In genomic region chr9:106203990-106204851, GRCm38 (mm10) we compare ENCODE assay signal across 8 mouse cellular contexts. TPM values are rescaled to one million over a fixed set of nuclear protein-coding genes. Genes with fewer than 3 reads are reported as not detected.
DNase-seq lines count a peak whose midpoint lies in the region; ATAC-seq and TF ChIP-seq lines count a peak whose summit lies in the region.

No protein-coding gene starts in this region.

- H3K27me3 ChIP-seq in liver, embryonic 11.5 days (replicated peaks; ENCODE audit: control insufficient read depth, insufficient read depth, low read length), result no peaks in the 10 kb centered on the region
- no peaks in the 10 kb centered on the region for H3K27me3 ChIP-seq in forebrain, embryonic 14.5 days (replicated peaks; ENCODE audit: control insufficient read depth, insufficient read depth, low read length)
- no peaks in the 10 kb centered on the region for H3K27me3 ChIP-seq in limb, embryonic 13.5 days
- H3K27me3 ChIP-seq in myocyte (ENCODE audit: control insufficient read depth, insufficient read depth, insufficient read length), result no peaks in the 10 kb centered on the region

- no peak for DNase-seq in liver, embryonic 11.5 days (ENCODE audit: low spot score)
- no peak for DNase-seq in liver
- DNase-seq in forebrain, embryonic 14.5 days (ENCODE audit: low spot score), result no peak
- DNase-seq in retina, postnatal 1 day, result no peak

- H3K27ac ChIP-seq in liver, embryonic 11.5 days (ENCODE audit: low read depth, low read length), result peak overlapping the region; percentile 62; the same call in 1 of the 2 replicates
- H3K27ac ChIP-seq in brown adipose tissue, adult 24 weeks (replicated peaks; ENCODE audit: low read depth, low read length), result no peak overlapping the region
- H3K27ac ChIP-seq in forebrain, embryonic 14.5 days (ENCODE audit: low read depth, low read length), result no peak overlapping the region
- H3K27ac ChIP-seq in limb, embryonic 13.5 days, result no peak overlapping the region

- no peak for TF ChIP-seq POLR2A in myocyte (IDR thresholded peaks at IDR 0.05; ENCODE audit: insufficient read length, low read depth)

- no peak for ATAC-seq in liver, embryonic 11.5 days (replicated peaks; ENCODE audit: low FRiP score)
- ATAC-seq in forebrain, embryonic 14.5 days, result no peak
- no peak for ATAC-seq in limb, embryonic 13.5 days (ENCODE audit: low FRiP score, low read depth)
- ATAC-seq in inflammation-experienced regulatory T-cells, adult 6 months, result no peak

- peak overlapping the region; percentile 48 for H3K9ac ChIP-seq in liver, embryonic 11.5 days (ENCODE audit: low read depth, low read length)
- H3K9ac ChIP-seq in forebrain, embryonic 14.5 days (ENCODE audit: low read length), result peak overlapping the region; percentile 84; the same call in 1 of the 2 replicates
- H3K9ac ChIP-seq in limb, embryonic 13.5 days, result peak overlapping the region; percentile 80

- peaks cover 3% of the 10 kb centered on the region; the same call in 1 of the 2 replicates for H3K36me3 ChIP-seq in liver, embryonic 11.5 days (ENCODE audit: control insufficient read depth, insufficient read depth, low read length)
- 0 out of 2 replicates have a peak, but pooled peaks cover 5% of the 10 kb centered on the region for H3K36me3 ChIP-seq in forebrain, embryonic 14.5 days (ENCODE audit: control insufficient read depth, insufficient read depth, low read length)
- peaks cover 14% of the 10 kb centered on the region for H3K36me3 ChIP-seq in limb, embryonic 13.5 days
- H3K36me3 ChIP-seq in myocyte (ENCODE audit: control insufficient read depth, insufficient read depth), result no peaks in the 10 kb centered on the region

- peaks cover 28% of the 10 kb centered on the region for H3K4me1 ChIP-seq in liver, embryonic 11.5 days (replicated peaks; ENCODE audit: control insufficient read depth, insufficient read depth, low read length)
- H3K4me1 ChIP-seq in brown adipose tissue, adult 24 weeks (ENCODE audit: control insufficient read depth, insufficient read depth, insufficient read length, low read length), result peaks cover 29% of the 10 kb centered on the region
- peaks cover 13% of the 10 kb centered on the region; the same call in 1 of the 2 replicates for H3K4me1 ChIP-seq in forebrain, embryonic 14.5 days (ENCODE audit: control insufficient read depth, insufficient read depth, low read length)
- H3K4me1 ChIP-seq in limb, embryonic 13.5 days, result peaks cover 37% of the 10 kb centered on the region

- peaks cover 12% of the 10 kb centered on the region for H3K79me2 ChIP-seq in myocyte (ENCODE audit: control insufficient read depth, insufficient read depth)

- H3K4me3 ChIP-seq in liver, embryonic 11.5 days (ENCODE audit: low read depth, low read length), result peak overlapping the region; percentile 73
- H3K4me3 ChIP-seq in brown adipose tissue, adult 24 weeks (ENCODE audit: insufficient read depth, low read depth, low read length), result peak overlapping the region; percentile 82
- peak overlapping the region; percentile 61; the same call in 1 of the 2 replicates for H3K4me3 ChIP-seq in forebrain, embryonic 14.5 days (ENCODE audit: low read depth, low read length)
- H3K4me3 ChIP-seq in limb, embryonic 13.5 days, result peak overlapping the region; percentile 65
- H3K4me3 ChIP-seq in myocyte, result peak overlapping the region; percentile 55

- peak overlapping the region; percentile 92 for H3K4me2 ChIP-seq in liver, embryonic 11.5 days
- H3K4me2 ChIP-seq in forebrain, embryonic 14.5 days (ENCODE audit: low read length), result peak overlapping the region; percentile 74
- peak overlapping the region; percentile 70 for H3K4me2 ChIP-seq in limb, embryonic 13.5 days (replicated peaks)
- peak overlapping the region; percentile 86 for H3K4me2 ChIP-seq in myocyte (ENCODE audit: low read depth)

- 47% methylated on average over 7 of the region's 7 CpGs for WGBS in liver, embryonic 11.5 days
- 84% methylated on average over 7 of the region's 7 CpGs for WGBS in forebrain, embryonic 14.5 days
- WGBS in limb, embryonic 13.5 days, result 70% methylated on average over 7 of the region's 7 CpGs

- H3K9me3 ChIP-seq in liver, embryonic 11.5 days (ENCODE audit: control insufficient read depth, low read length), result no peaks in the 10 kb centered on the region
- no peaks in the 10 kb centered on the region for H3K9me3 ChIP-seq in forebrain, embryonic 14.5 days (replicated peaks; ENCODE audit: control insufficient read depth, low read length)
- no peaks in the 10 kb centered on the region for H3K9me3 ChIP-seq in limb, embryonic 13.5 days

- no peak overlapping the region for H3ac ChIP-seq in myocyte (ENCODE audit: control insufficient read depth, insufficient read length)

TF ChIP-seq in myocyte, 11 proteins besides CTCF, POLR2A, EP300 and RAD21:
- TF ChIP-seq REST (IDR thresholded peaks at IDR 0.05; ENCODE audit: insufficient read depth, insufficient read length) (no peak), MAX (IDR thresholded peaks at IDR 0.05; ENCODE audit: low read depth) (no peak), TCF3 (IDR thresholded peaks at IDR 0.05; ENCODE audit: insufficient read length, low read depth) (no peak), E2F4 (IDR thresholded peaks at IDR 0.05; ENCODE audit: insufficient read depth) (no peak), POLR2AphosphoS2 (IDR thresholded peaks at IDR 0.05; ENCODE audit: insufficient read length, low read depth) (no peak), MYOD1 (IDR thresholded peaks at IDR 0.05; ENCODE audit: control insufficient read depth in 1 of 3, insufficient read length in 2 of 3, low read depth in 2 of 3) (peak in 1 of 3 experiments; percentile 10), MYOG (IDR thresholded peaks at IDR 0.05; ENCODE audit: control insufficient read depth in 1 of 3, insufficient read depth in 1 of 3, insufficient read length in 2 of 3, low read depth in 2 of 3) (peak in 1 of 3 experiments; percentile 31), TCF12 (IDR thresholded peaks at IDR 0.05; ENCODE audit: insufficient read depth, poor library complexity, severe bottlenecking) (no peak), SRF (IDR thresholded peaks at IDR 0.05; ENCODE audit: control insufficient read depth, insufficient read length, low read depth) (no peak)

RNA-seq across cellular contexts. Expression of gene Twf2, which starts 1.3 kb away (rescaled TPM):
- 58.4 and 61.1 TPM in 2 replicates for polyA plus RNA-seq in liver, embryonic 11.5 days (2014; fragmentation: Nextera tagmentation; extraction: Ambion mirVana)
- polyA plus RNA-seq in brown adipose tissue, adult 24 weeks (2012; ENCODE audit: insufficient read depth, insufficient read length, missing spikeins), result 13.6 and 19.5 TPM in 2 replicates
- 57.5 and 64.7 TPM in 2 replicates for polyA plus RNA-seq in forebrain, embryonic 14.5 days (2014; fragmentation: Nextera tagmentation; extraction: Ambion mirVana)
- 59.1 and 63.6 TPM in 2 replicates for polyA plus RNA-seq in limb, embryonic 13.5 days (2015; fragmentation: Nextera tagmentation; extraction: Ambion mirVana)
- polyA plus RNA-seq in myocyte (2012; fragmentation: generic; extraction: Trizol), result 103 TPM
- 100 to 1,000 TPM; 126 to 140 (median 135) TPM for polyA plus RNA-seq in inflammation-experienced regulatory T-cells, adult 6 months (2017; shearing (Covaris generic))

RNA-seq across cellular contexts. Expression of gene Ppm1m, which starts 4.7 kb away (rescaled TPM):
- 25.3 and 26.9 TPM in 2 replicates for polyA plus RNA-seq in liver, embryonic 11.5 days (2014; fragmentation: Nextera tagmentation; extraction: Ambion mirVana)
- polyA plus RNA-seq in brown adipose tissue, adult 24 weeks (2012; ENCODE audit: insufficient read depth, insufficient read length, missing spikeins), result 104 and 137 TPM in 2 replicates
- 10.3 and 10.7 TPM in 2 replicates for polyA plus RNA-seq in forebrain, embryonic 14.5 days (2014; fragmentation: Nextera tagmentation; extraction: Ambion mirVana)
- 57.0 and 57.7 TPM in 2 replicates for polyA plus RNA-seq in limb, embryonic 13.5 days (2015; fragmentation: Nextera tagmentation; extraction: Ambion mirVana)
- 20.2 TPM for polyA plus RNA-seq in myocyte (2012; fragmentation: generic; extraction: Trizol)
- polyA plus RNA-seq in inflammation-experienced regulatory T-cells, adult 6 months (2017; shearing (Covaris generic)), result 10 to 100 TPM; 11.2 to 27.9 (median 20.4) TPM

RNA-seq across cellular contexts. Expression of gene Tlr9, which starts 18.2 kb away (rescaled TPM):
- polyA plus RNA-seq in liver, embryonic 11.5 days (2014; fragmentation: Nextera tagmentation; extraction: Ambion mirVana), result not detected in 2 replicates
- 0.48 and 0.88 TPM in 2 replicates for polyA plus RNA-seq in brown adipose tissue, adult 24 weeks (2012; ENCODE audit: insufficient read depth, insufficient read length, missing spikeins)
- not detected in 2 replicates for polyA plus RNA-seq in forebrain, embryonic 14.5 days (2014; fragmentation: Nextera tagmentation; extraction: Ambion mirVana)
- 0.05 TPM in 1 of 2 replicates, not detected in the other for polyA plus RNA-seq in limb, embryonic 13.5 days (2015; fragmentation: Nextera tagmentation; extraction: Ambion mirVana)
- not detected for polyA plus RNA-seq in myocyte (2012; fragmentation: generic; extraction: Trizol)
- under 1 TPM in 1 of 3 experiments, not detected in 2; 0.14 TPM for polyA plus RNA-seq in inflammation-experienced regulatory T-cells, adult 6 months (2017; shearing (Covaris generic))

RNA-seq across cellular contexts. Expression of gene Wdr82, which starts 33.5 kb away (rescaled TPM):
- polyA plus RNA-seq in liver, embryonic 11.5 days (2014; fragmentation: Nextera tagmentation; extraction: Ambion mirVana), result 18.8 TPM in 2 replicates
- polyA plus RNA-seq in brown adipose tissue, adult 24 weeks (2012; ENCODE audit: insufficient read depth, insufficient read length, missing spikeins), result 19.7 and 20.3 TPM in 2 replicates
- 54.7 and 56.4 TPM in 2 replicates for polyA plus RNA-seq in forebrain, embryonic 14.5 days (2014; fragmentation: Nextera tagmentation; extraction: Ambion mirVana)
- polyA plus RNA-seq in limb, embryonic 13.5 days (2015; fragmentation: Nextera tagmentation; extraction: Ambion mirVana), result 27.6 and 28.0 TPM in 2 replicates
- 29.5 TPM for polyA plus RNA-seq in myocyte (2012; fragmentation: generic; extraction: Trizol)
- polyA plus RNA-seq in inflammation-experienced regulatory T-cells, adult 6 months (2017; shearing (Covaris generic)), result 10 to 100 TPM; 28.3 to 48.5 (median 39.8) TPM

RNA-seq across cellular contexts. Expression of gene Alas1, which starts 44.2 kb away (rescaled TPM):
- 57.4 and 67.9 TPM in 2 replicates for polyA plus RNA-seq in liver, embryonic 11.5 days (2014; fragmentation: Nextera tagmentation; extraction: Ambion mirVana)
- polyA plus RNA-seq in brown adipose tissue, adult 24 weeks (2012; ENCODE audit: insufficient read depth, insufficient read length, missing spikeins), result 452 and 504 TPM in 2 replicates
- 91.5 and 110 TPM in 2 replicates for polyA plus RNA-seq in forebrain, embryonic 14.5 days (2014; fragmentation: Nextera tagmentation; extraction: Ambion mirVana)
- 99.9 and 101 TPM in 2 replicates for polyA plus RNA-seq in limb, embryonic 13.5 days (2015; fragmentation: Nextera tagmentation; extraction: Ambion mirVana)
- 98.1 TPM for polyA plus RNA-seq in myocyte (2012; fragmentation: generic; extraction: Trizol)
- 10 to 100 TPM; 40.5 to 69.7 (median 54.7) TPM for polyA plus RNA-seq in inflammation-experienced regulatory T-cells, adult 6 months (2017; shearing (Covaris generic))
